Mouse (Mus musculus) forebrain, embryonic 14.5 days (tissue): Measurements from ENCODE around the gene Specc1l. TPM values are rescaled to one million over a fixed set of nuclear protein-coding genes. Genes with fewer than 3 reads are reported as not detected.

Experiments used
- ATAC-seq: fragments of 200-750 bp; cut with Nextera tagmentation; 2 replicates; pipeline ENCODE4 v1.8.0; 2017; ENCODE audit warnings: mild to moderate bottlenecking, moderate library complexity
- DNase-seq: peaks from one replicate; pipeline ENCODE4 v3.0.0-alpha.2; 2015; ENCODE audit warnings: low spot score
- H3K27ac ChIP-seq: fragments of 300-500 bp; sonication (generic); 2 replicates; pipeline ENCODE4 v1.5.1; 2014; ENCODE audit warnings: low read depth, mild to moderate bottlenecking, control low read depth, low read length, moderate library complexity
- H3K27me3 ChIP-seq: fragments of 300-500 bp; sonication (generic); replicated peaks from 2 replicates; pipeline ENCODE4 v1.6.1; 2014; ENCODE audit warnings: low read length, control low read depth, mixed read lengths; ENCODE audit not compliant: control insufficient read depth, insufficient read depth
- H3K36me3 ChIP-seq: fragments of 300-500 bp; sonication (generic); 2 replicates; pipeline ENCODE4 v1.6.1; 2014; ENCODE audit warnings: low read length, control low read depth; ENCODE audit not compliant: control insufficient read depth, insufficient read depth
- H3K4me1 ChIP-seq: fragments of 300-500 bp; sonication (generic); 2 replicates; pipeline ENCODE4 v1.6.1; 2014; ENCODE audit warnings: antibody characterized with exemption, low read length, control low read depth; ENCODE audit not compliant: control insufficient read depth, insufficient read depth
- H3K4me2 ChIP-seq: fragments of 300-500 bp; sonication (generic); 2 replicates; pipeline ENCODE4 v1.6.1; 2014; ENCODE audit warnings: mild to moderate bottlenecking, control low read depth, low read length
- H3K4me3 ChIP-seq: fragments of 300-500 bp; sonication (generic); 2 replicates; pipeline ENCODE4 v1.5.1; 2014; ENCODE audit warnings: low read depth, low read length, control low read depth
- H3K9ac ChIP-seq: fragments of 300-500 bp; sonication (generic); 2 replicates; pipeline ENCODE4 v1.6.1; 2014; ENCODE audit warnings: mild to moderate bottlenecking, low read length, control low read depth, moderate library complexity
- H3K9me3 ChIP-seq: fragments of 300-500 bp; sonication (generic); replicated peaks from 2 replicates; pipeline ENCODE4 v1.6.1; 2016; ENCODE audit warnings: low read length, control low read depth, mixed read lengths; ENCODE audit not compliant: control insufficient read depth
- WGBS: fragments of 180-500 bp; shearing (Covaris S2); extraction: QIAGEN DNeasy Blood & Tissue Kit; methylation state at CpG from one replicate; pipeline ENCODE4 v1.1.7; 2014; 5-methylcytosine and 5-hydroxymethylcytosine counted together
- polyA plus RNA-seq: library from polyadenylated mRNA; unstranded; fragments of >200 nt; fragmentation: Nextera tagmentation; extraction: Ambion mirVana; gene quantifications from 2 replicates; pipeline ENCODE4 v1.2.1, GENCODE M21; 2014

The Specc1l gene
- polyA plus RNA-seq, 1 experiment from 2014 or later = 24.3 TPM

DNA sequence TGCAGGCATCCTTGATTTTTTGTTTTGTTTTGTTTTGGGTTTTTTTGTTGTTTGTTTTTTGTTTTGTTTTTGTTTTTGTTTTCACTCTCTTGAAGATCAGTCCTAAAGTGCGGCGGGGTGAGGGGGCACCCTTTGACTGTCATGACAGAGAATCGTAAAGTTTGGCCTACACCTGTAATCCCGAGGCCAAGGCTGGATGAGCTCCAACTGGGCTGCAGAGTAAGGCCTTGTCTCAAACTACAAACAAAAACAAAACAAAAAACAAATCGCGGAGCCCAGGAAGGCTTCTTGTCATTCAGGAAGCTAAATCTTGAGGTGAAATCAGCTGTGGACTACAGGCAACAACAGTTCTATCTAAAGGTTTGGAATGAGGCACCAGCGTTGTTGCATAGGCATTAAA lies 1.1 kb downstream of the Specc1l start:
- ATAC-seq (no peak), DNase-seq (peak; percentile 23)

DNA sequence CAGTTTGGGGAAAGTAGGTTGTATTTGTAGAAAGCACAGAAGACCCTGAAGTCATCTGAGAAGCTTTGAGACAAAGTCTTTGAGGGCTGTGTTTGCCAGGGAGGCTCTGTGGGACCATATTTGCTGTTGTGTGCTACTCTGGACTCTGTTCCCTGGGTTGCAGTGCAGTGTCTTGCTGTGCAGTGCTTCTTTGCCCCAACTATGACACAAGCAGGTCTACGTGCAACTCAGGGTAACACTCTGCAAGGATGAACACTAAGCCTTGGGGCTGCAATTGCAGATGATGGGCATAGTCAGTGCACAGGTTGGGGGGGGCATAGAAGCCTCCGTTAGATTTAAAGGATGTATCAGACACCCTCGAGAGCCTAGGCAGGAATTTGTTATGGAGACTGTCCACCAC lies 8.8 kb downstream of the Specc1l start:
- DNase-seq (no peak), ATAC-seq (no peak)
- no peak overlapping the region for H3K4me3 ChIP-seq
- no peak overlapping the region for H3K4me2 ChIP-seq
- 96% methylated on average over 3 of the region's 3 CpGs for WGBS
- H3K9me3 ChIP-seq = no peaks in the 10 kb centered on the region
- no peaks in the 10 kb centered on the region for H3K4me1 ChIP-seq
- H3K27ac ChIP-seq = no peak overlapping the region
- H3K36me3 ChIP-seq = no peaks in the 10 kb centered on the region
- no peak overlapping the region for H3K9ac ChIP-seq
- no peaks in the 10 kb centered on the region for H3K27me3 ChIP-seq

More for the DNA sequence above, 1.1 kb downstream of the Specc1l start:
- Histone ChIP-seq H3K4me2 (peak overlapping the region; percentile 76), H3K27ac (no peak overlapping the region), H3K36me3 (no peaks in the 10 kb centered on the region), H3K27me3 (no peaks in the 10 kb centered on the region), H3K4me3 (peak overlapping the region; percentile 77), H3K9ac (peak overlapping the region; percentile 94), H3K4me1 (peaks cover 12% of the 10 kb centered on the region), H3K9me3 (no peaks in the 10 kb centered on the region)
- 31% methylated on average over 7 of the region's 7 CpGs for WGBS

DNA sequence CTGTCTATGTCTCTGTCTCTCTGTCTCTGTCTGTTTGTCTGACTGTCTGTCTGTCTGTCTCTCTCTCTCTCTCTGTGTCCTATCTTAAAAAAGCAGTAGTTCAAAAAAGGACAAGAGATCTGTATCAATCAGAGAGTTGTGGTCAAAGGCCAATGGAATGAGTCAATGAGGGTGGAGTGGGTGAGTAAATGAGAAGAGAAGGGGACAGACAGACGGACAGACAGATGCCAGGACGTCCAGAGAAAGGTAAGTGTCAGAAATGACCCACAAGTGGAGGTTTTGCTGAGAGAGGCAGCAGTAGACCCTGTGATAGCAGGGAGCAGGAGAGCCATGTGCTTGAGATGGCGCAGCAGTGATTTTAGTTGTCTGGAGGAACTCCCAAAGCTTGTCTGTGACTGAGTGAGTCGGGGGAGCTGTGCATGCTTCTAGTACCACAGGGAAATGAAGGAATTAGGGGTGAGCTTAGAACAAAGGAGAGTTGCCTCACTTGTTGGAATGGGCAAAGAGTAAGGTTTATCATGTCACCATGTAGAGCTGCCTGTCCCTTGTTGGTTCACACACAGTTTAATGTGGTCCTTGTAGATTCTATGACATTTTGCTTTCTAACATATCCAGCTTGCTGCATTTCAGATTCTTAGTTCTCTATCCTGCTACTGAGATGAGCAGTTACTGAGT lies 10.2 kb downstream of the Specc1l start:
- Histone ChIP-seq H3K9me3 (no peaks in the 10 kb centered on the region), H3K27me3 (no peaks in the 10 kb centered on the region), H3K4me3 (no peak overlapping the region), H3K4me1 (no peaks in the 10 kb centered on the region), H3K4me2 (no peak overlapping the region), H3K36me3 (no peaks in the 10 kb centered on the region), H3K9ac (no peak overlapping the region), H3K27ac (no peak overlapping the region)
- 84% methylated on average over 4 of the region's 4 CpGs for WGBS
- ATAC-seq (no peak), DNase-seq (no peak)

GRCm38 (mm10) chr10:75222611-75222998 lies 10.7 kb downstream of the Specc1l start:
- Histone ChIP-seq H3K4me1 (no peaks in the 10 kb centered on the region), H3K9ac (no peak overlapping the region), H3K27me3 (no peaks in the 10 kb centered on the region), H3K9me3 (no peaks in the 10 kb centered on the region), H3K36me3 (no peaks in the 10 kb centered on the region), H3K4me2 (no peak overlapping the region), H3K4me3 (no peak overlapping the region), H3K27ac (no peak overlapping the region)
- DNase-seq = no peak
- no peak for ATAC-seq
- WGBS = 87% methylated on average over 5 of the region's 5 CpGs

DNA sequence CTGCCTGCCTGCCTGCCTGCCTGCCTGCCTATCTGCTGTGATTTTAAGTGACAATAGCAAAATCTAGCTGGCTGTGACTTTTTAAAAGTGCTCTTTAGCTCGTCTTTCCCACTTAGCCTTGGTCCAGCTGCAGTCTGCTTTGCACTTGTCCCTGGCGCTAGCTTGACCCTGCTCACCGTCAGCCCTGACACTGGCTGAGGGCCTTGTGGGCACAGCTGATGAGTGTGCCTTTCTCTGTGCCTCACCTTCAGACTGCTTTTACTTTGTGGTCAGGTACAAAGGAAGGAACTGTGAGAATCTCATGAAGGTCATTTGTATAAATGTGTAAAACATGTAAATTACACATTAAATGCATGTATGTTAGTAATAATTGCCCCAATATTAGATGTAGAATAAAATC lies 12.3 kb downstream of the Specc1l start:
- Histone ChIP-seq H3K4me1 (no peaks in the 10 kb centered on the region), H3K27ac (no peak overlapping the region), H3K9me3 (no peaks in the 10 kb centered on the region), H3K27me3 (no peaks in the 10 kb centered on the region), H3K4me3 (no peak overlapping the region), H3K9ac (no peak overlapping the region), H3K36me3 (no peaks in the 10 kb centered on the region), H3K4me2 (no peak overlapping the region)
- no peak for ATAC-seq
- WGBS = 78% methylated on average over 3 of the region's 3 CpGs
- DNase-seq = no peak

- ATAC-seq (no peak), DNase-seq (peak; percentile 15)
- Histone ChIP-seq H3K4me2 (no peak overlapping the region), H3K4me3 (no peak overlapping the region), H3K36me3 (no peaks in the 10 kb centered on the region), H3K27ac (no peak overlapping the region), H3K9me3 (no peaks in the 10 kb centered on the region), H3K27me3 (no peaks in the 10 kb centered on the region), H3K9ac (no peak overlapping the region), H3K4me1 (no peaks in the 10 kb centered on the region)
- WGBS = 40% methylated on average over 1 of the region's 2 CpGs
These were observed 12.8 kb downstream of the Specc1l start for GRCm38 (mm10) chr10:75224630-75225029.

DNA sequence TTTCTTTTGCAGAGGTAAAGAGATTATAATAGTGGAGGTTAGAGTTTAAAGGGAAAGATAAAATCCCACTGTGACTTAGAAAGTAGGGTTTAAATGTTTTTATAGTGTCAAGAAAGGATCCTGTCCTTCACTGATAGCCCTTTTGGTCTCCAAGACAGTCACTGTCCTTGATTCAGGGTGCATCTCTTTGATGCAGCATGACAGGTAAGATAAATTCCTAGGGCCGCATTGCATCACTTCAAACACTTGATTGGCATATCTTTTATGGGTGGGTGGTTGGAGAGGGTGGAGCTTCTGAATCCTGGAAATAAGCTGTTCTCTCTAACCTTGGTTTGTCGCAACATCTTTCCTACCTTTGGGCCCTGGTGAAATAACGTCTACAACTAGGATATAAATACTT lies 15.5 kb downstream of the Specc1l start:
- 87% methylated on average over 3 of the region's 3 CpGs for WGBS
- no peaks in the 10 kb centered on the region for H3K27me3 ChIP-seq
- peaks cover 19% of the 10 kb centered on the region for H3K36me3 ChIP-seq
- no peaks in the 10 kb centered on the region for H3K9me3 ChIP-seq
- no peak for ATAC-seq
- no peak overlapping the region for H3K27ac ChIP-seq
- H3K4me1 ChIP-seq = peaks cover 2% of the 10 kb centered on the region; the same call in 1 of the 2 replicates
- H3K4me3 ChIP-seq = no peak overlapping the region
- no peak for DNase-seq
- no peak overlapping the region for H3K9ac ChIP-seq
- no peak overlapping the region for H3K4me2 ChIP-seq

GRCm38 (mm10) chr10:75230572-75230971 lies 18.7 kb downstream of the Specc1l start:
- Histone ChIP-seq H3K27ac (no peak overlapping the region), H3K4me1 (peaks cover 2% of the 10 kb centered on the region; the same call in 1 of the 2 replicates), H3K4me2 (no peak overlapping the region), H3K27me3 (no peaks in the 10 kb centered on the region), H3K36me3 (peaks cover 30% of the 10 kb centered on the region), H3K9me3 (no peaks in the 10 kb centered on the region), H3K9ac (no peak overlapping the region), H3K4me3 (no peak overlapping the region)
- WGBS = 75% methylated on average over 4 of the region's 4 CpGs
- ATAC-seq (no peak), DNase-seq (peak; percentile 24)

DNA sequence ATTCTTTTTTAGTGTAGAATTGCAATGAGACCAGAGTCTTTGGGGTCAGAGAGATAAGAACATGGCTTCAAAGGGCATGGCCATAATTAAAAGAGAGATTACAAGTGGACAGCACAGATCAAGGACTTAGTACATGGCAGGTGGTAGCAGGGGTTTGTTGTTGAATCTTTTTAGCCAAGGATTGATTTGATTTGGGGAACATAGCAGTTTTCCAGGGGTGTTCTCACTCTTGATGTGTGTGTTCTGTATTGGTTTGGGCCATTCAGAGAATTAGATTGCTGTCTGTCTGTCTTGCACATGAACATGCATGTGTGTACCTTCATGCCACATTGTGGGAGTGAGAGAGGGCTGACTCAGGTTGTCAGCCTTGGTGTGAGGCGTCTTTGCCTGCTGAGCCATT lies 20.0 kb downstream of the Specc1l start:
- WGBS = 75% methylated on average over 1 of the region's 1 CpGs
- Histone ChIP-seq H3K4me3 (no peak overlapping the region), H3K9ac (no peak overlapping the region), H3K36me3 (peaks cover 30% of the 10 kb centered on the region), H3K4me2 (no peak overlapping the region), H3K9me3 (no peaks in the 10 kb centered on the region), H3K27ac (no peak overlapping the region), H3K4me1 (peaks cover 2% of the 10 kb centered on the region; the same call in 1 of the 2 replicates), H3K27me3 (no peaks in the 10 kb centered on the region)
- ATAC-seq = no peak
- DNase-seq = no peak
